Mouse (Mus musculus): ENCODE results near the gene Chad. TPM values are rescaled to one million over a fixed set of nuclear protein-coding genes. Genes with fewer than 3 reads are reported as not detected.

The Chad gene
- polyA plus RNA-seq, 1 experiment from 2014 or later: 29.0 TPM

- ATAC-seq: no peak
- Histone ChIP-seq H3K9me3 (ENCODE audit: low read length) (no peaks in the 10 kb centered on the region), H3K36me3 (ENCODE audit: insufficient read depth, low read length) (no peaks in the 10 kb centered on the region), H3K4me1 (ENCODE audit: insufficient read depth, low read depth, low read length) (peaks cover 3% of the 10 kb centered on the region; the same call in 1 of the 2 replicates), H3K27me3 (replicated peaks; ENCODE audit: insufficient read depth, low read length) (no peaks in the 10 kb centered on the region), H3K4me2 (replicated peaks; ENCODE audit: low read depth, low read length) (no peak overlapping the region), H3K27ac (ENCODE audit: low read length) (no peak overlapping the region), H3K4me3 (ENCODE audit: low read depth, low read length) (no peak overlapping the region), H3K9ac (replicated peaks; ENCODE audit: low read depth) (no peak overlapping the region)
- WGBS: 79% methylated on average over 7 of the region's 7 CpGs
- no peak for DNase-seq (ENCODE audit: low spot score)
- TF ChIP-seq CTCF (IDR thresholded peaks at IDR 0.05): no peak
- no peak for TF ChIP-seq EP300 (IDR thresholded peaks at IDR 0.05)
Observed at GRCm38 (mm10) chr11:94539761-94540160, 25.1 kb upstream of the Chad start.

DNA sequence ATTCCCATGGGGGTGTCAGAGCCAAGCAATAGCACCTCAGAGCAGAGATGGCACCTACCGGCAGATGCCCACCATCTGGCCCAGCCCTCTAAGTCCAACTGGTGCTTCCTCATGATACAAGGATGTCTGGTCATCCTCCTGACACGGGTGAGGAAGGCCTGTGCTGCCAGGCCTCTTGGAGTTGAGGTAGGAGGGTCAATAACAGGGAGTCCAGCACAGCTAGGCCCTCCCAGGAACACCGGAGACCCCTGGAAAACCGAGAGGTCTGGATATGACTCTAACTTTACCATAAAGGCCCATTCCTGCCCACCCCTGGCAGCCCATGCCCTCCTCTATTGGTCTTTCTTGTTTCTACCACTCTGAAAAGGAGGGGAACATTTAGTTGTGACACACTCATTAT lies 22.4 kb upstream of the Chad start:
- TF ChIP-seq EP300 (IDR thresholded peaks at IDR 0.05): no peak
- no peak for TF ChIP-seq CTCF (IDR thresholded peaks at IDR 0.05)
- Histone ChIP-seq H3K9ac (replicated peaks; ENCODE audit: low read depth) (no peak overlapping the region), H3K4me3 (ENCODE audit: low read depth, low read length) (no peak overlapping the region), H3K36me3 (ENCODE audit: insufficient read depth, low read length) (no peaks in the 10 kb centered on the region), H3K27ac (ENCODE audit: low read length) (no peak overlapping the region), H3K4me1 (ENCODE audit: insufficient read depth, low read depth, low read length) (peaks cover 3% of the 10 kb centered on the region; the same call in 1 of the 2 replicates), H3K9me3 (ENCODE audit: low read length) (no peaks in the 10 kb centered on the region), H3K27me3 (replicated peaks; ENCODE audit: insufficient read depth, low read length) (no peaks in the 10 kb centered on the region), H3K4me2 (replicated peaks; ENCODE audit: low read depth, low read length) (no peak overlapping the region)
- ATAC-seq (no peak), DNase-seq (ENCODE audit: low spot score) (no peak)
- 87% methylated on average over 4 of the region's 4 CpGs for WGBS

- Histone ChIP-seq H3K9me3 (ENCODE audit: low read length) (no peaks in the 10 kb centered on the region), H3K9ac (replicated peaks; ENCODE audit: low read depth) (no peak overlapping the region), H3K4me1 (ENCODE audit: insufficient read depth, low read depth, low read length) (peaks cover 3% of the 10 kb centered on the region), H3K27ac (ENCODE audit: low read length) (no peak overlapping the region), H3K27me3 (replicated peaks; ENCODE audit: insufficient read depth, low read length) (no peaks in the 10 kb centered on the region), H3K36me3 (ENCODE audit: insufficient read depth, low read length) (no peaks in the 10 kb centered on the region), H3K4me3 (ENCODE audit: low read depth, low read length) (no peak overlapping the region), H3K4me2 (replicated peaks; ENCODE audit: low read depth, low read length) (0 out of 2 replicates have a peak overlapping the region, but pooled peaks have one; percentile 32)
- ATAC-seq (no peak), DNase-seq (ENCODE audit: low spot score) (no peak)
- TF ChIP-seq CTCF (IDR thresholded peaks at IDR 0.05) (no peak), EP300 (IDR thresholded peaks at IDR 0.05) (no peak)
- WGBS: 86% methylated on average over 12 of the region's 12 CpGs
Observed at GRCm38 (mm10) chr11:94543344-94543743, 21.5 kb upstream of the Chad start.

DNA sequence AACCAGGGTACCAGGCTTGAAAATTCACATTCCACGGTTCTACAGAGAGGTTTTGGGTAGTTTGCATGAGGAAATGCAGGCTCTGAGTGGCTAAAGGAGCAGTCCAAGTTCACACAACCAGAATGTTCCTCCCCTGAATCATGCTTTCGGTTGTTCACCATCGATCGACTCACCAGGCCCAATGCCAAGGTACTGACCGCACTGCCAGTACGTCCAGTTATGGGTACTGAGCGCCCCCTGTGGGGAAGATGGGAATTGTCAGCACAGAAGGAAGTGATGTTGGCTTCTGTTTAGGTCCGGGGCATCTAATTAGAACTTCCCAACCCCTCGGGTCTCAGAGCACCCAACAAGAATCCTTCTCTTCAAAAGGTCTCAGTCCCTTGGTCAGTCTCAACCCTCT lies 20.9 kb upstream of the Chad start:
- Histone ChIP-seq H3K36me3 (ENCODE audit: insufficient read depth, low read length) (no peaks in the 10 kb centered on the region), H3K27ac (ENCODE audit: low read length) (no peak overlapping the region), H3K4me1 (ENCODE audit: insufficient read depth, low read depth, low read length) (peaks cover 3% of the 10 kb centered on the region), H3K9me3 (ENCODE audit: low read length) (no peaks in the 10 kb centered on the region), H3K4me2 (replicated peaks; ENCODE audit: low read depth, low read length) (peak overlapping the region; percentile 32), H3K27me3 (replicated peaks; ENCODE audit: insufficient read depth, low read length) (no peaks in the 10 kb centered on the region), H3K9ac (replicated peaks; ENCODE audit: low read depth) (no peak overlapping the region), H3K4me3 (ENCODE audit: low read depth, low read length) (no peak overlapping the region)
- WGBS: 16% methylated on average over 9 of the region's 9 CpGs
- DNase-seq (ENCODE audit: low spot score) (peak; percentile 97), ATAC-seq (peak; percentile 75)
- TF ChIP-seq CTCF (IDR thresholded peaks at IDR 0.05) (peak; percentile 97), EP300 (IDR thresholded peaks at IDR 0.05) (no peak)

GRCm38 (mm10) chr11:94544422-94544821 lies 20.4 kb upstream of the Chad start:
- DNase-seq (ENCODE audit: low spot score): no peak
- H3K27ac ChIP-seq (ENCODE audit: low read length): no peak overlapping the region
- no peak for ATAC-seq
- WGBS: 50% methylated on average over 18 of the region's 18 CpGs
- no peaks in the 10 kb centered on the region for H3K9me3 ChIP-seq (ENCODE audit: low read length)
- TF ChIP-seq CTCF (IDR thresholded peaks at IDR 0.05) (no peak), EP300 (IDR thresholded peaks at IDR 0.05) (no peak)
- H3K4me3 ChIP-seq (ENCODE audit: low read depth, low read length): no peak overlapping the region
- H3K4me1 ChIP-seq (ENCODE audit: insufficient read depth, low read depth, low read length): peaks cover 3% of the 10 kb centered on the region
- no peaks in the 10 kb centered on the region for H3K36me3 ChIP-seq (ENCODE audit: insufficient read depth, low read length)
- no peak overlapping the region for H3K9ac ChIP-seq (replicated peaks; ENCODE audit: low read depth)
- no peak overlapping the region for H3K4me2 ChIP-seq (replicated peaks; ENCODE audit: low read depth, low read length)
- no peaks in the 10 kb centered on the region for H3K27me3 ChIP-seq (replicated peaks; ENCODE audit: insufficient read depth, low read length)

GRCm38 (mm10) chr11:94546381-94546780 lies 18.5 kb upstream of the Chad start:
- ATAC-seq (no peak), DNase-seq (ENCODE audit: low spot score) (no peak)
- Histone ChIP-seq H3K4me3 (ENCODE audit: low read depth, low read length) (no peak overlapping the region), H3K36me3 (ENCODE audit: insufficient read depth, low read length) (no peaks in the 10 kb centered on the region), H3K9ac (replicated peaks; ENCODE audit: low read depth) (no peak overlapping the region), H3K4me1 (ENCODE audit: insufficient read depth, low read depth, low read length) (peaks cover 3% of the 10 kb centered on the region), H3K27ac (ENCODE audit: low read length) (no peak overlapping the region), H3K27me3 (replicated peaks; ENCODE audit: insufficient read depth, low read length) (no peaks in the 10 kb centered on the region), H3K9me3 (ENCODE audit: low read length) (no peaks in the 10 kb centered on the region), H3K4me2 (replicated peaks; ENCODE audit: low read depth, low read length) (no peak overlapping the region)
- TF ChIP-seq CTCF (IDR thresholded peaks at IDR 0.05) (no peak), EP300 (IDR thresholded peaks at IDR 0.05) (no peak)
- 88% methylated on average over 5 of the region's 5 CpGs for WGBS

- WGBS: 93% methylated on average over 6 of the region's 6 CpGs
- Histone ChIP-seq H3K4me3 (ENCODE audit: low read depth, low read length) (no peak overlapping the region), H3K27me3 (replicated peaks; ENCODE audit: insufficient read depth, low read length) (no peaks in the 10 kb centered on the region), H3K36me3 (ENCODE audit: insufficient read depth, low read length) (no peaks in the 10 kb centered on the region), H3K27ac (ENCODE audit: low read length) (no peak overlapping the region), H3K4me2 (replicated peaks; ENCODE audit: low read depth, low read length) (no peak overlapping the region), H3K9ac (replicated peaks; ENCODE audit: low read depth) (no peak overlapping the region), H3K9me3 (ENCODE audit: low read length) (no peaks in the 10 kb centered on the region), H3K4me1 (ENCODE audit: insufficient read depth, low read depth, low read length) (peaks cover 3% of the 10 kb centered on the region)
- ATAC-seq: no peak
- TF ChIP-seq CTCF (IDR thresholded peaks at IDR 0.05) (no peak), EP300 (IDR thresholded peaks at IDR 0.05) (no peak)
- no peak for DNase-seq (ENCODE audit: low spot score)
Observed at GRCm38 (mm10) chr11:94547271-94547670, 17.6 kb upstream of the Chad start.
